Mouse (Mus musculus) NIH3T3 (cell line): ENCODE measurements around the gene Celf2.

Source experiments
- DNase-seq: peaks from one replicate; pipeline ENCODE4 v3.0.0-alpha.2; 2012; ENCODE audit warnings: low read depth

Celf2 gene

DNA sequence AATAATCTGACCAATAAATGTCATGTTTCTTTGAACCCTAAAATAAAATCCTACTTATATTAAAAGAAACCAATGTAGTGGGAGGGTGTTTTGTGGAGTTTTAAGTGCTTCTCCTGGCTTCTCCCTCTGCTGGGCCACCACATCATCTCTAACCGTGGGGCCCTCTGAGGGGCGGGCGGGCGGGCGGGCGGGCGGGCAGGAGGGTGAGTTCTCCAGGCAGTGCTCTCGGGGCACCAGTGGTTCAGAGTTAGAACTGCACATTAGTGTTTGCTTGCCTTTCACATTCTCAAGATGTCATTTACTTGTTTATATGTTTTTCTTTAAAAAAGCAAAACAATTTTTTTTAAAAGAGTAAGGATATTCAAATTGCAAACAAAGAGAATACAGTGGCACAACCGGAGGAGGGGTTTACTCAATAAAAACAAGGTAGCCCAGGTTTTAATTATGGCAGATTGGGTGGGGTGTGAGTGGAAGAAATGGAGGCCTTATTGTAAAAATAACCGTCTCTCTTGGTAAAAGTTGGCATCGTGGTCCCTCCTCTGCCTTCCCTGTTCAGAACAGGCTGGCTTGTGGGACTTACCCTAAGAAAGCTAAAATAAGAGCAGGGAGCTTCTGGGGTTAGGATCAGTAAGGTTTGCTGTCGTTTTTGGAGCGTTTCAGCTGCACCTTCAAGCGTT is 962.8 kb downstream of the Celf2 start:
- DNase-seq = no peak

DNA sequence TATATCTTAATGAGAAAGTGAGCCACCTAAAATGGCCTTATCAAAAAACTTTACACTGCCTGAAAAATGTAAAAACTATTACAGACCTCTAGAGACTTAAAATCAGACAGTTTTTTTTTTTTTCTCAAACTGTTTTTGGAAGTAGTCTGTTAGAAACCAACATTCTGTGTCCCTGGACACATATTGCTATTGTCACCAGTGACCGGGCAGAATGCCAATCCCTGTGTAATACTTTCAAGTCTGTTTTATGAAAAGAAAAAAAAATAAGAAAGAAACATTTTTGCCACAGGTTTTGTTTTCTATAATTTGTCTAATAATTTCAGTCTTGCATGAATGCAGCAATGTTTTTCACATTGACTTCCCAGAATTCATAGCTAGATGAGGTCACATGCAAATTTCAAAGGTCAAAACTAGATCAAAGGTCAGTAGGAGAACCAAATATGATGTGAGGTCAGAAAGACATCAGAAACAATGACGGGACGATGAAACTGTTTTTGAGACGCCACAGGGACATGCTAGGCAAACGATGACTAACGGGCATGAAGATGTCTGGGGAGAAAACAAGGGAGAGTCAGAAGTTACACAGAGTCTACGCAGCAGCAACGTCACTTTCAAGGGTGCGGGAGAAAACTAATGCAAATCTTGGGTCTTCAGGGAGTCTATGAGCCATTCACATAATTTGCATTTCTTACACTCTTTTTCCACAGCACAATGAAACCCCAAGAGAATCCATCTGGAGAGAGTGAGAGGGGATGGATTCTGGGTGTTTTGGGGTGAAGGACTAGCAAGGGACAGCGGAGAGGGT is 964.0 kb downstream of the Celf2 start:
- no peak for DNase-seq

- DNase-seq = no peak
Measured at GRCm38 (mm10) chr2:6543650-6544049, 965.7 kb downstream of the Celf2 start.

GRCm38 (mm10) chr2:6542556-6543180 is 966.7 kb downstream of the Celf2 start:
- no peak for DNase-seq

- no peak for DNase-seq
Measured at GRCm38 (mm10) chr2:6540825-6541224, 968.5 kb downstream of the Celf2 start.

- no peak for DNase-seq
Measured at GRCm38 (mm10) chr2:6540092-6540491, 969.3 kb downstream of the Celf2 start.

GRCm38 (mm10) chr2:6538500-6538899 is 970.9 kb downstream of the Celf2 start:
- DNase-seq = no peak

- DNase-seq = no peak
Measured at GRCm38 (mm10) chr2:6538031-6538430, 971.3 kb downstream of the Celf2 start.

DNA sequence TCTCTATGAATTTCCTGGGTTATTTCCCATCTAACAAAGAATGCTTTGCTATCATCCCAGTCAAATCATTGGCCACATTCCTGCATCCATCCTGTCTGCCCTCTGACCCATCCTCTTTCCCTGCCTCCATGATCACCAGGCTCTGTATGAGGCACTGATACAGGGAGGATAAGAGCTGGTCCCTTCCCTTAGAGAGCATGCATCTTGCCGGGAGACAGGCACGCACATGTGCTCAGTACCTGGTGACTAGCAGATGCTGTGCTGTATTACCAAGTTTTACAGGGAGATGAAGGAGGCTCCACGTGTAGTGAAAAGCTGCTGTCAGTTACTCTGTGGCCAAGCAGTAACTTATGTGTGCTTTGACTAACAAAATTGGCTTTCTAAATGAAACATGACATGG is 972.0 kb downstream of the Celf2 start:
- no peak for DNase-seq

- no peak for DNase-seq
Measured at GRCm38 (mm10) chr2:6536372-6536771, 973.0 kb downstream of the Celf2 start.

DNA sequence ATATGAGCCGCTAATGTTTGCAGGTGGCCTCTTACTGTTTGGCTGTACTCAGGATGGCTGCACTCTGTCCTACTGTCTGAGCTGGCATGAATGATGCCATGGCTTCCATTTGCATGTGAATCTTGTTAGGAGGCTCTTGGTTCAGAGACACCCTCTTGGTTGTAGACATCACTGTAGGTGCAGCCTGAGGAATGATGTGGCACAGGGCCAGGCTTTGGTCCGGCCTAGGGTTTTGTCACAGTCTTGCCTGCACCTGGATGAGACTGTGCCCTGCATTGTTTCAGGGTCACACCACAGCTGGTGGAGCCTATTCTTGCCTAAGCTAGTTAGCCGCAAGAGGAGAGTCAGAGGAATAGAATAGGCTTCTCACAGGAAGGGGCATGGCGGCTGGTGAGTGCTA is 977.0 kb downstream of the Celf2 start:
- DNase-seq = no peak

DNA sequence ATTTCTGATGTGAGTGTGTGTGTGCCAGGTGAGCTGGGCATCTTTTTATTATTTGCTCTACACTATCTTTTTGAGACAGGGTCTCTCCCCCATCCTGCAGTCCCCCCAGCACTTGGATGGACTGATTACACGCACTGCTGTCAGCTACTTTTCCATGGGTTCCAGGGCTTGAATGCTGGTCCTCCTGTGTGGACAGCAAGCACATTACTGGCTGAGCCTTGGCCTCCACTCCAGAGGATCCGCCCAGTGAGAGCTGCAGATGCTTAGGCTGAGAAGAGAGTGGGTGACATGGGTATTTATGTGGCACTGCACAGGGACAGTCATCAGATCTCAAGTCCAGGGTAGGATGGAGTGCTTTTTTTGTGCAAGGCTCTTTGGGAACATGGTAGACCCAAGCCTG is 981.3 kb downstream of the Celf2 start:
- no peak for DNase-seq

DNA sequence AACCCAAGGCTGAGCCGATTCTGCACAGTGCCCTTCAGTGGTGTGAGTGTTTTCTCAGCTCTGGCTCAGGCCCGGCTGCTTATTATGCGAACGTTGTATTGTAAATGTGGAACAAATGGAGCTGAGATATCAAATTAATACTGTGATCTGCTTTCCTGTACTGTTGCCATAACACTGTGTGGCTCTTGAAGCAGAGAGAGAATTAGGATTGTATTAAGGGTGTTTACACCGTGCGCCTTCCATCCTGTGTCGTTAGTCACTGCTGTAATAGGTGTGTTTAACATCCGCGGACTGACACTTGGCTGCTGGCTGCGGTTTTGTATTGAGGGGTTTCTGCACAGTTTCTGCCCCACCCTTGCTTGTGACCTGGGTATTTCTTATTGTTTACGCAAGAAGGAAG is 982.5 kb downstream of the Celf2 start:
- DNase-seq = no peak

DNA sequence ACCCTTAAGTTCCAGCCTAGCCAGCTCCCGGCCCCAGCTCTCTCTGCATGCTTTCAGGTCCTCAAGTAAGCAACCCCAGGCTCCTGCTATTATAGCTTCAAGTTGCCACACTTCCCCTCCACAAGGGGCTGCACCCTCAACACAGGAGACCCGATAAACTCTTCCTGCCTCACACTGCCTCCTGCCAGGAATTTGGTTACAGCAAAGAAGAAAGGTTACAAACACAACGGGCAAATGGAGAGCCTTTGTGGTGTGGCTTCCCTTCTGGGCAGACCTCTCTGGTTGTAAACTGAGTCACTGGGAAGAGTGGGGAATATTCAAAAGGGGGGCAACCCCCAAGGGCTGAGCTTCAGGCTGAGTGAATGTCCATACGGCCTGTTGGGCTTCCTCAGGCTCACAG is 983.1 kb downstream of the Celf2 start:
- DNase-seq = no peak

GRCm38 (mm10) chr2:6523924-6524300 is 985.5 kb downstream of the Celf2 start:
- no peak for DNase-seq

DNA sequence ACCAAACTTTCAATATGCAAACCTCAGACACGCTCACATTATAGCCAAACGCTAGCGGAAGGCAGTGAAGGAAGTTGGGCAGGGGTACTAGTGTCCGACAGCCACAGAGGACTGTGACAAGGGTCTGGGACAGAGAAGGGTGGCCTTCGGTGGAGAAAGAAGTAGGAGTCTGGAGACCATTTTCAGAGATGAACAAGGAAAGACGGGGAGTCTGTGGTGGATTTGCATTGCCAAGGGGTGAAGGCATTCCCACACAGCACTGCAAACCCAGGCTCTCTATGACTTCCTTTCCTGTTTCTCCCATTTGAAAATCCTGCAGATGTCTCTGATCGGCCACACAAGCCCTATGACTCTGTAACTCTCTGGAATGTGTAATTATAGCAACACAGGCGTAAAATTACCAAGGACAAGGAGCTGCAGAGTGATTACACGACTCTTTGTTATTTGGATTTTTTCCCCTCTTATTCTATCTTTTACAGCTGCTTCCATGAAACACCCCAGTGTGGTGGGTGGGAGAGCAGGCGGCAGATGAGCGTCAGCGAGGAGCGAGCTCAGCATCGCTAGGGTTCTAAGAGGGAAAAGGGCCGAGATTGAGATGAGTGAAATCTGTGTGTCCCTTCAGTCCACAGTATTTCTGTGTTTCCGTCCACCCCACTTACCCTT is 986.0 kb downstream of the Celf2 start:
- DNase-seq = no peak

- DNase-seq = no peak
Measured at GRCm38 (mm10) chr2:6522411-6522810, 987.0 kb downstream of the Celf2 start.

DNA sequence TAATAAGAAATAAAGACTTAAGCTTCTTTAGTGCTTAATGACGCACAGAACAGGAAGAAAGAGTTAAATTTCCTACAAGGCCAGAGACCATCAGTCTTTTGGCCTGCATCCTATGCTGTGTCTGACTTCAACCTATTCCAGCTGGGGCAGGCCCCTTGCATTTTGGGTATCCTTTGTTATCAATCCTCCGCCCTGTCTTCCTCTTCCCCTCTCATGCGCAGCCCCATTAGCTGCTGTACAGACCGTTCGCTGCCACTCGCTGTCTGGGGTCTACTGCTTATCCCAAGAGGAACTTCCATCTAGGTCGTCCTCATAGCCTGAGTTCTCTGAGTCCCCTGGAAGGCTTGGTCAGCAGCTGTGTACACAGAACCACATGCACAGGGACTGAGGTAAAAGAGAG is 996.2 kb downstream of the Celf2 start:
- no peak for DNase-seq

DNA sequence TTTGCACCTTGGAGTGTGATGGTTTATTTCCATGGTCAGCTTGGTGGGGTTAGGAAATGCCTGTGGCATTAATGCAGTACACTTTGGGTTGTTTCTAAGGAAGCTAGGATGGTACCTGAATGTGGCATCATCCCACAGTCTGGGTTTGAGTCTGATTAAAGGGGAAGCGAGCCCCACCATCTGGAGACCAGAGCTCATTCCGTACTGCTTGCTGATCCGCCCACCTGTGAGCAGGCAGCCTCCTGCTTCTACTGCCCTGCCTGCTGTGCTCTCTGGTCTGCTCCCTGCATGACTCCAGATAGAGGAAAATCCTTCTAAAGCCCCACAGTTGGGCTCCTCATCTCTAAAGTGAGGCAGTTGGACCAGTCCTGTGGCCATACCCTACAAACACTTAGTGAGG is 1002.3 kb downstream of the Celf2 start:
- DNase-seq = no peak

DNA sequence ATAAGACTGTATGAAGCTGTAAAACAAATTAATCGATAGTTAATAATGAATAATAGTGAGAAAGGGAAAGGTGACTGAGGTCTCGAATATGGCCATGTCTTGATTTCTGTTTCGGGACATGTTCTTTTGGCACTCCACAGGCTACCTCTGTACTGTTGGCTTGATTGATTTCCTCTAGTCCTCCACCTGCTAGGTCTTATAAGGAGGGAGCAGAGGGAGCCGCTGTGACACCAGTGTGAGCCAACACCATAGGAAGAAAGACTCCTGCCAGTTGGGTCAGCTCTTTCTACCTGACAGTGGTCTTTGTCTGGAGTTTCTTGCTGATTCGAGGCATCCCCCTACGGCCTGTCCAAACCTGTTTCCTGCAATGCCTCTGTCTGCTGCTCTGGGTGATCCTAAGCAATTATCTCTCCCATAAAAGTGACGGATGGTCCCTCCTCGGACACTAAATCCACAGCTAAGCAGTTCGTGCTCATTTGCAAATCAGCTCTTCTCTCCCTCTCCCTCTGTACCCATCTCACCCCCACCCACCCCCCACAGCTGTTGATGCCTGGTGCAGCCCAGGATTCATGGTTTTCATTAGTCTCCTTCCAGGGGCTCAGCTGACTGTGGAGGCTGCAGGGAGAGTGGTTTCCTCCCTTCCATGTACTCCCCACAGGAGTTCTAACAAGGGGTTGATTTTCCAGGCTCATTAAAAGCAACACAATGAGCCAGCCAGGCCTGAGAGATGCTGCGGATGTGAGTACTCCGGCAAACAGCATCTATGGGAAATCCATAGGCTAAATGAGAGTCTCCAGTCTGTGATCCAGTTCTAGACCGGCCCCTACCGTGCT is 1003.2 kb downstream of the Celf2 start:
- no peak for DNase-seq

DNA sequence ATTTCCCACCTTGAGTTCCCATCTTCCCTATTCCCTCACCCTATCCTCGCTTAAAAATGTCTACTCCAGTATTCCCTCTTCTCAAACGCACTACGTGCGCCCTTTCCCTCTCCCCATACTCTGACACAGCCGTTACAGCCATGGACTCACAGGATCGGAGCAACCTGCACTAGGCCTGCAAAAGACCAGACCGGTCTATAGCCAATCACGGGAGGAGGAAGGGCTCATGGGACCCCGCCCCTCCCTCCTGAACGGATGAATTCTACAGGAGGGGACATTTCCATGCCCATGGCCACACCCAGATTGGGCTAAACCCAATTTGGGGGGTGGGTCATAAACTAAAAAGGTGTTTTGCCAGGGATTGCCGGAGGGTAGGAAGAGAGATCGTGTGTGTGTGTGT is 1003.8 kb downstream of the Celf2 start:
- no peak for DNase-seq

- DNase-seq = no peak
Measured at GRCm38 (mm10) chr2:6498101-6498500, 1011.3 kb downstream of the Celf2 start.
